Mouse (Mus musculus) bone marrow macrophage, adult 2 months (primary cell): ENCODE data around the gene Klk11.

Experiments
- CTCF ChIP-seq: IDR thresholded peaks from 2 replicates; pipeline ENCODE4 v1.5.1; 2012; ENCODE audit warnings: low read depth, mild to moderate bottlenecking, low read length, moderate library complexity
- POLR2A ChIP-seq: IDR thresholded peaks from 2 replicates; pipeline ENCODE4 v1.6.1; 2012; ENCODE audit warnings: mild to moderate bottlenecking, low read depth, low read length, borderline replicate concordance

GRCm38 (mm10) chr7:43780241-43780640 is 5.8 kb downstream of the Klk11 start:
- TF ChIP-seq CTCF, result no peak
- no peak for TF ChIP-seq POLR2A
